Mouse (Mus musculus) forebrain, embryonic 14.5 days (tissue): ENCODE measurements around the gene Myh14. TPM values are rescaled to one million over a fixed set of nuclear protein-coding genes. Genes with fewer than 3 reads are reported as not detected.
A peak's percentile ranks its signal among the peaks of the same experiment; 100 is the strongest.

Source experiments
- ATAC-seq: fragments of 200-750 bp; cut with Nextera tagmentation; 2 replicates; pipeline ENCODE4 v1.8.0; 2017; ENCODE audit warnings: mild to moderate bottlenecking, moderate library complexity
- DNase-seq: peaks from one replicate; pipeline ENCODE4 v3.0.0-alpha.2; 2015; ENCODE audit warnings: low spot score
- H3K27ac ChIP-seq: fragments of 300-500 bp; sonication (generic); 2 replicates; pipeline ENCODE4 v1.5.1; 2014; ENCODE audit warnings: low read depth, mild to moderate bottlenecking, control low read depth, low read length, moderate library complexity
- H3K27me3 ChIP-seq: fragments of 300-500 bp; sonication (generic); replicated peaks from 2 replicates; pipeline ENCODE4 v1.6.1; 2014; ENCODE audit warnings: low read length, control low read depth, mixed read lengths; ENCODE audit not compliant: control insufficient read depth, insufficient read depth
- H3K36me3 ChIP-seq: fragments of 300-500 bp; sonication (generic); 2 replicates; pipeline ENCODE4 v1.6.1; 2014; ENCODE audit warnings: low read length, control low read depth; ENCODE audit not compliant: control insufficient read depth, insufficient read depth
- H3K4me1 ChIP-seq: fragments of 300-500 bp; sonication (generic); 2 replicates; pipeline ENCODE4 v1.6.1; 2014; ENCODE audit warnings: antibody characterized with exemption, low read length, control low read depth; ENCODE audit not compliant: control insufficient read depth, insufficient read depth
- H3K4me2 ChIP-seq: fragments of 300-500 bp; sonication (generic); 2 replicates; pipeline ENCODE4 v1.6.1; 2014; ENCODE audit warnings: mild to moderate bottlenecking, control low read depth, low read length
- H3K4me3 ChIP-seq: fragments of 300-500 bp; sonication (generic); 2 replicates; pipeline ENCODE4 v1.5.1; 2014; ENCODE audit warnings: low read depth, low read length, control low read depth
- H3K9ac ChIP-seq: fragments of 300-500 bp; sonication (generic); 2 replicates; pipeline ENCODE4 v1.6.1; 2014; ENCODE audit warnings: mild to moderate bottlenecking, low read length, control low read depth, moderate library complexity
- H3K9me3 ChIP-seq: fragments of 300-500 bp; sonication (generic); replicated peaks from 2 replicates; pipeline ENCODE4 v1.6.1; 2016; ENCODE audit warnings: low read length, control low read depth, mixed read lengths; ENCODE audit not compliant: control insufficient read depth
- WGBS: fragments of 180-500 bp; shearing (Covaris S2); extraction: QIAGEN DNeasy Blood & Tissue Kit; methylation state at CpG from one replicate; pipeline ENCODE4 v1.1.7; 2014; 5-methylcytosine and 5-hydroxymethylcytosine counted together
- polyA plus RNA-seq: library from polyadenylated mRNA; unstranded; fragments of >200 nt; fragmentation: Nextera tagmentation; extraction: Ambion mirVana; gene quantifications from 2 replicates; pipeline ENCODE4 v1.2.1, GENCODE M21; 2014

Myh14 gene
- polyA plus RNA-seq, 1 experiment from 2014 or later = 1.1 TPM

DNA sequence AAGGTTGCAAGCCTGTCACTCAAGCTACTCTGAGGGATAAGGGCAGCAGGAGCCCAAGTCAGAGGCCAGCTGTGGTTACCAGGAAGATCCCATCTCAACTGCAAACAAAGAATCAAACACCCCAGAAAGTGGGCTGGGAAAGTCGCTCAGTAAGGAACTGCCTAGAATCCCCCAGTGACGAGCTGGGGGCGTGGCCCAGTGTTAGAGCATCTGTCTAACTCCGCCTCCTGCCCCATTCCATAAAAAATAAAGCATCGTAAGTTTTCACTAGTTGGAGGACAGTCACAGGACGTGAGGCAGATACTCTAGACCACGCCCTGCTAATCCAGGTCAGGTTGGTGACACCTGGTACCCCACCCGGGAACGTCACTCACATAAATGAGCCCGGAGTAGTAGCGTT lies 5.9 kb downstream of the Myh14 start:
- Histone ChIP-seq H3K4me1 (no peaks in the 10 kb centered on the region), H3K27me3 (0 out of 2 replicates have a peak, but pooled peaks cover 3% of the 10 kb centered on the region)
- WGBS = 39% methylated on average over 11 of the region's 11 CpGs

DNA sequence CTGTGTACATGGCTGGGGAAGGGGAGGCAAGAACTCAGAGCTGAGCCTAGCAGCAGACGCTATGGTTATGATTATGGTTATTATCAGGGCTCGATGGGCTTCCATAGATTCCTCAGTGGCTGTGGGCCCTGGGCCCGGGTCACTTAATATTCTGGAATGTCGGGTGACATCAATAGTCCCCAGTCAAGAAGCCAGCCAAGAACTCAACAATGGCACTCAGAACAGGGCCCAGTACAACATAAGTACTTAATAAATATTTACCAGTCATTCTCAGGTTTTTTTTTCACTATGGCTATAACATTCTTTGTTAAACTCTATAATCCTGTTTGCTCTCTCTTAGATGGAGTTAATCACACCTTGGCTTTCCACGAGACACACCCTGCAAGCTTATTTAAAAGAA lies 7.1 kb downstream of the Myh14 start:
- Histone ChIP-seq H3K36me3 (no peaks in the 10 kb centered on the region), H3K27me3 (no peaks in the 10 kb centered on the region), H3K9ac (no peak overlapping the region), H3K4me3 (no peak overlapping the region), H3K4me2 (no peak overlapping the region), H3K27ac (no peak overlapping the region), H3K4me1 (no peaks in the 10 kb centered on the region), H3K9me3 (no peaks in the 10 kb centered on the region)
- 78% methylated on average over 5 of the region's 5 CpGs for WGBS
- no peak for DNase-seq
- ATAC-seq = no peak

More for the DNA sequence above, 5.9 kb downstream of the Myh14 start:
- H3K27ac ChIP-seq = no peak overlapping the region
- no peaks in the 10 kb centered on the region for H3K9me3 ChIP-seq
- no peak overlapping the region for H3K4me2 ChIP-seq
- H3K36me3 ChIP-seq = no peaks in the 10 kb centered on the region
- no peak for DNase-seq
- no peak overlapping the region for H3K4me3 ChIP-seq
- H3K9ac ChIP-seq = no peak overlapping the region
- no peak for ATAC-seq

DNA sequence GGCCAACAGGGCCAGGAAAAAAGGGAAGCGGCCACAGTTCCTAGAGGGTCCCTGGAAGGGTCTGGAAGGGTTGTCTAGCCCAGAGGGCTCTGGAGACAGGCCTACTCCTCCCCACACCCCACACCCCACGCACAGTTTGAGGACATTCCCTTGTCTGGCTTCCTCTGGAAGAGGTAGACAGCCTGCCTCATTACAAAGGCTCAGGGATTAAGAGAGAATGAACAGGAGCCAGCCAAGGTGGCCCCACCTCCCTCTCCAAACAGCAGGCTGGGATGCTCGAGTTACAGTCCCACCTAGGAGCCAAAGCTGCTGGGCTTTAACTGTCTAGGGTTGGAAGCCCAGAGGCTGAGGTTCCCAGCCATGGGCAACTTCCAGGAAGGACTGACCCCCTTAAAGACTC lies 8.1 kb downstream of the Myh14 start:
- no peak for ATAC-seq
- H3K4me2 ChIP-seq = no peak overlapping the region
- DNase-seq = no peak
- no peaks in the 10 kb centered on the region for H3K4me1 ChIP-seq
- no peak overlapping the region for H3K9ac ChIP-seq
- no peaks in the 10 kb centered on the region for H3K9me3 ChIP-seq
- no peaks in the 10 kb centered on the region for H3K27me3 ChIP-seq
- no peak overlapping the region for H3K27ac ChIP-seq
- no peak overlapping the region for H3K4me3 ChIP-seq
- H3K36me3 ChIP-seq = no peaks in the 10 kb centered on the region
- 7% methylated on average over 3 of the region's 3 CpGs for WGBS

DNA sequence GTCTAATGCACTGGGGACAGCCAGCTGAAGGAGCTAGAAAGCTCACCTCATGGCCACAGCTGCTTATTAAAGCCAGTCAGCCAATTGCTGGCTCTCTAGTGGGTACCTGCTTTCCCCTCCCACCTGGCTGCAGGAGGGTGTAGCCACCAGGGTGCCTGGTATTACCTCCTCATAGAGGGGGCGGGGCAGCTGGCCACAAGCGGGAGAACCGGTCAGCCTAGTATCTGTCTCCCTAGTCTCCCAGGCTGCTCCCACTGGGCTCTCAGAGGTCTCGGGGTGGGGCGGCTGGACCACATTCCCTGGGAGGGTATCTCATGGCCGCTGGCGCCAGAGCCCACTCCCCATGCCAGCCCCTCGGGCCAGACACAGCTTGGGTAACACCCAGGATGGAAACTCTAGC lies 8.5 kb downstream of the Myh14 start:
- no peak overlapping the region for H3K27ac ChIP-seq
- H3K4me2 ChIP-seq = no peak overlapping the region
- no peaks in the 10 kb centered on the region for H3K4me1 ChIP-seq
- no peaks in the 10 kb centered on the region for H3K27me3 ChIP-seq
- no peaks in the 10 kb centered on the region for H3K36me3 ChIP-seq
- DNase-seq = no peak
- H3K4me3 ChIP-seq = no peak overlapping the region
- WGBS = 11% methylated on average over 8 of the region's 8 CpGs
- H3K9ac ChIP-seq = no peak overlapping the region
- no peaks in the 10 kb centered on the region for H3K9me3 ChIP-seq
- no peak for ATAC-seq

DNA sequence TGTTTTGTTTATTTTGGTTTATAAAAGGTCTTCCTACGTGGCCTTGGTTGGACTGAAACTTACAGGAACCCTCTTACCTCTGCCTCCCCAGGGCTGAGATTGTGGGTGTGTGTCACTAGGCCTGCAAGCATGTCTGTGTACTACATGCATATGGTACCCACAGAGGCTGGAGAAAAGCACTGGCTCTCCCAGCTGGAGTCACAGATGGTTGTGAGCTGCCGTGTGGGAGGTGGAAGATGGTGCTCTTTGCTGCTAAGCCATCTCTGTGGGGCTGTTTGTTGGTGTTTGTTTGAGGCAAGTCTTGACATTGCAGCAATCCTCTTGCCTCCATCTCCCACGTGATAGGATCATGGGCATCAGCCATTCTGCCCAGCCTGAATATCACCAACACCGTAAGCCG lies 9.4 kb downstream of the Myh14 start:
- Histone ChIP-seq H3K4me3 (no peak overlapping the region), H3K4me1 (no peaks in the 10 kb centered on the region), H3K4me2 (no peak overlapping the region), H3K36me3 (no peaks in the 10 kb centered on the region), H3K9me3 (no peaks in the 10 kb centered on the region), H3K27ac (no peak overlapping the region), H3K27me3 (no peaks in the 10 kb centered on the region), H3K9ac (no peak overlapping the region)
- peak; percentile 32 for DNase-seq
- WGBS = 75% methylated on average over 5 of the region's 5 CpGs
- ATAC-seq = no peak

DNA sequence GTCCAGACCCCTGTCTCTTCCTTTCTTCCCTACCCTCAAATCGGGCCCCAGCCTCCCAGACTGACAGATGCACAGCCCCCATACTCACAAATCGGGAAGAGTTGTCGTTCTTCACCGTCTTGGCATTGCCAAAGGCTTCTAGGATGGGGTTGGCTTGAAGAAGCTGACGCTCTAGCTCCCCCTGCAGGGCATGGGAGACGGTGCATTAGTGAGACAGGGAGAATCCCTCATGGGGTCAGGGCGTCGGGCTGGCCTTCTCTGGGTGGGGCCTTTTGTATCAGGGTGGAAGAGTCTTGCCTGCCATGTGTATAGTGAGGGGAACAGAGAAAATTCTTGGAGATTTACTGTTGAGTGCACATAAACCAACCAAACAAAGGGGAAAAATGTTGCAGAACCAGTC lies 15.1 kb downstream of the Myh14 start:
- ATAC-seq (no peak), DNase-seq (peak; percentile 53)
- Histone ChIP-seq H3K9ac (no peak overlapping the region), H3K4me2 (no peak overlapping the region), H3K27me3 (no peaks in the 10 kb centered on the region), H3K36me3 (no peaks in the 10 kb centered on the region), H3K4me3 (no peak overlapping the region), H3K27ac (no peak overlapping the region), H3K9me3 (no peaks in the 10 kb centered on the region), H3K4me1 (no peaks in the 10 kb centered on the region)
- 10% methylated on average over 8 of the region's 8 CpGs for WGBS

DNA sequence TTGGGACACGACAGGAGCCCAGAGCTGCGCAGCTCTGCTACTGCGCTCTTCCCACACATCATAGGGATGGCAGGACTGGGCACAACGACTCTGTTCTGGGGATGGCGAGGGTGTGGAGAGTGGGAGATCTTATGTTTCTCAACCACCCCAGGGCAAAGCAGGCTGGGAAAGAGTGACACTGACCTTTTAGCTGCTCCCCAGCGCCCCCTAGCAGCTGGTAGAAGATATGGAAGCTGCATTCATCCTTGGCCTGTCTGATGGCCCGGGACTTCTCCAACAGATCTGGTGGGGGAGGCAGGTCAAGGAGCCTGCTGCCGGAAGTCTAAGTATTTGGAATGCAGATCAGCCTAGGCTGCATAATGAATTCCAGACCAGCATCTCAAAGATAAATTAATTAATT lies 16.9 kb downstream of the Myh14 start:
- Histone ChIP-seq H3K9me3 (no peaks in the 10 kb centered on the region), H3K36me3 (no peaks in the 10 kb centered on the region), H3K27me3 (no peaks in the 10 kb centered on the region), H3K9ac (no peak overlapping the region), H3K27ac (no peak overlapping the region), H3K4me3 (no peak overlapping the region), H3K4me2 (no peak overlapping the region), H3K4me1 (no peaks in the 10 kb centered on the region)
- ATAC-seq (no peak), DNase-seq (no peak)
- 56% methylated on average over 8 of the region's 8 CpGs for WGBS

DNA sequence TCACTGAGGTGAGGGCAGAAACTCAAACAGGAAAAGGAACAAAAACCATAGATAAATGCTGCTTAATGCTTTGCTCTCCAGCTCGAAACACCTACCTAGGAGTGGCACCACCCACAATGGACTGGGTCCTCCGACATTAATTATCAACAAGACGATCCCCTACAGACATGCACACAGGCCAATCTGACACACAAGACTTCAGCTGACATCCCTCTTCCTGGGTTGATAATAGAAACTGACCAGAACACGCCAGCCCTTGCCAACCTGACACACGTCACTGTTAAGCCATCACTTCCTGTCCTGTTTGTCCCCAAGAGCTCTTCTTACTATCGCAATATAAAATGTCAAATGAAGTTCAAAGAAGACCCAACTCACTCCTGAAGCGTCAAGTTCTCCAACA lies 19.2 kb downstream of the Myh14 start:
- no peak for ATAC-seq
- Histone ChIP-seq H3K4me3 (no peak overlapping the region), H3K4me1 (no peaks in the 10 kb centered on the region), H3K9ac (no peak overlapping the region), H3K27ac (no peak overlapping the region), H3K9me3 (no peaks in the 10 kb centered on the region), H3K27me3 (no peaks in the 10 kb centered on the region), H3K4me2 (no peak overlapping the region), H3K36me3 (no peaks in the 10 kb centered on the region)
- DNase-seq = no peak
- WGBS = 77% methylated on average over 7 of the region's 7 CpGs

DNA sequence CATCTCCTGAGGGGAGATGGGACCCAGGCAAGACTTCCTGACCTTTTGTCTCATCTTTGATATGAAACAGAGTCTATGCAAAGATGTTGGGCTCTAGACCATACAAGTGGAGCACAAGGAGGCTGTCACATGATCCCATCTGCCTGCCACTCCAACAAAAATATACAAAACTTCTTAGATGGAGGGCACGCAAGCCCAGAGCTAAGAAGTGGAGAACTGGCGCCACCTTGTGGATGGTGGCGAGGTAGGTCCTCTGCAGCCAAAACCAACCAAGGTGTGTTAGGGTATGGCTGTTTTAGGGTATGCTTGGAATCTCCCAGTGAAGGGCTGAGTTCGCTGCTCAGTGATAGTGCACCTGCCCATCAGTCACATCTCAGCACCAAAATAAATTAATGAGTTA lies 20.7 kb downstream of the Myh14 start:
- WGBS = 10% methylated on average over 4 of the region's 4 CpGs
- peak; percentile 52; the same call in 1 of the 2 replicates for ATAC-seq
- Histone ChIP-seq H3K9me3 (no peaks in the 10 kb centered on the region), H3K4me1 (peaks cover 4% of the 10 kb centered on the region; the same call in 1 of the 2 replicates), H3K4me2 (no peak overlapping the region), H3K4me3 (no peak overlapping the region), H3K9ac (no peak overlapping the region), H3K27ac (no peak overlapping the region), H3K36me3 (no peaks in the 10 kb centered on the region), H3K27me3 (peaks cover 5% of the 10 kb centered on the region)
- peak; percentile 69 for DNase-seq
